Mouse (Mus musculus) bone marrow macrophage, adult 2 months (primary cell): Measurements from ENCODE around the gene Clip2. TPM values are rescaled to one million over a fixed set of nuclear protein-coding genes. Genes with fewer than 3 reads are reported as not detected.
"Not testable (repeated sequence)": the region's sequence is repeated elsewhere in the genome, so short reads cannot be mapped to it uniquely, and the experiment has no call there.

Source experiments
- H3K27ac ChIP-seq: 2 replicates; pipeline ENCODE4 v1.5.1; 2012; ENCODE audit warnings: low read depth, low read length; ENCODE audit not compliant: insufficient read depth
- H3K4me1 ChIP-seq: 2 replicates; pipeline ENCODE4 v1.6.1; 2012; ENCODE audit warnings: low read length; ENCODE audit not compliant: control insufficient read depth, insufficient read depth
- H3K4me3 ChIP-seq: 2 replicates; pipeline ENCODE4 v1.5.1; 2012; ENCODE audit warnings: mild to moderate bottlenecking, low read length, moderate library complexity; ENCODE audit not compliant: insufficient read depth
- CTCF ChIP-seq: IDR thresholded peaks from 2 replicates; pipeline ENCODE4 v1.5.1; 2012; ENCODE audit warnings: low read depth, mild to moderate bottlenecking, low read length, moderate library complexity
- POLR2A ChIP-seq: IDR thresholded peaks from 2 replicates; pipeline ENCODE4 v1.6.1; 2012; ENCODE audit warnings: mild to moderate bottlenecking, low read depth, low read length, borderline replicate concordance
- polyA plus RNA-seq: library from polyadenylated mRNA; stranded (reverse); fragments of >200 nt; gene quantifications from 2 replicates; pipeline ENCODE4 v1.2.4, GENCODE M21; 2012; ENCODE audit not compliant: missing spikeins, insufficient read depth, insufficient read length

Clip2 gene
- polyA plus RNA-seq, 1 experiment, result 14.3 TPM

- TF ChIP-seq POLR2A, result no peak
- no peak for TF ChIP-seq CTCF
- H3K27ac ChIP-seq, result no peak within 1 kb of the TSS
- H3K4me3 ChIP-seq, result peak within 1 kb of the TSS; percentile 78
Measured at GRCm38 (mm10) chr5:134456503-134456962, 95.7 kb downstream of the Clip2 start, which contains the start of gene Gtf2ird1. Gene Gtf2ird1 (minus strand): TSS chr5:134456716.

GRCm38 (mm10) chr5:134455914-134456423, 96.3 kb downstream of the Clip2 start:
- H3K4me1 ChIP-seq, result peaks cover 5% of the 10 kb centered on the region
- no peak for TF ChIP-seq POLR2A
- no peak for TF ChIP-seq CTCF
- peak overlapping the region; percentile 78 for H3K4me3 ChIP-seq
- no peak overlapping the region for H3K27ac ChIP-seq

More at GRCm38 (mm10) chr5:134456503-134456962, 95.7 kb downstream of the Clip2 start, which contains the start of gene Gtf2ird1:
- H3K4me1 ChIP-seq, result peaks cover 5% of the 10 kb centered on the region

- H3K4me1 ChIP-seq, result peaks cover 5% of the 10 kb centered on the region
- peak overlapping the region; percentile 78 for H3K4me3 ChIP-seq
- no peak for TF ChIP-seq CTCF
- no peak for TF ChIP-seq POLR2A
- no peak overlapping the region for H3K27ac ChIP-seq
Measured at GRCm38 (mm10) chr5:134455186-134455895, 96.9 kb downstream of the Clip2 start.

- Histone ChIP-seq H3K4me1 (peaks cover 5% of the 10 kb centered on the region), H3K4me3 (no peak overlapping the region), H3K27ac (no peak overlapping the region)
- no peak for TF ChIP-seq POLR2A
- no peak for TF ChIP-seq CTCF
Measured at GRCm38 (mm10) chr5:134454421-134454820, 97.8 kb downstream of the Clip2 start.

GRCm38 (mm10) chr5:134453577-134453976, 98.7 kb downstream of the Clip2 start:
- Histone ChIP-seq H3K4me1 (peaks cover 2% of the 10 kb centered on the region), H3K27ac (no peak overlapping the region), H3K4me3 (no peak overlapping the region)
- TF ChIP-seq POLR2A (no peak), CTCF (no peak)

GRCm38 (mm10) chr5:134446755-134447154, 105.5 kb downstream of the Clip2 start:
- not testable (repeated sequence) for H3K27ac ChIP-seq, H3K4me1 ChIP-seq, H3K4me3 ChIP-seq

GRCm38 (mm10) chr5:134445895-134446294, 106.3 kb downstream of the Clip2 start:
- TF ChIP-seq POLR2A, result no peak
- no peak for TF ChIP-seq CTCF
- Histone ChIP-seq H3K27ac (no peak overlapping the region), H3K4me3 (no peak overlapping the region), H3K4me1 (no peaks in the 10 kb centered on the region)

- no peak overlapping the region for H3K4me3 ChIP-seq
- H3K27ac ChIP-seq, result no peak overlapping the region
- TF ChIP-seq POLR2A (no peak), CTCF (no peak)
- H3K4me1 ChIP-seq, result no peaks in the 10 kb centered on the region
Measured at GRCm38 (mm10) chr5:134445208-134445831, 106.9 kb downstream of the Clip2 start.

- Histone ChIP-seq H3K27ac (no peak overlapping the region), H3K4me1 (peaks cover 4% of the 10 kb centered on the region; the same call in 1 of the 2 replicates), H3K4me3 (no peak overlapping the region)
- TF ChIP-seq CTCF (no peak), POLR2A (no peak)
Measured at GRCm38 (mm10) chr5:134444473-134444872, 107.8 kb downstream of the Clip2 start.

- no peak overlapping the region for H3K4me3 ChIP-seq
- H3K4me1 ChIP-seq, result peaks cover 12% of the 10 kb centered on the region
- H3K27ac ChIP-seq, result no peak overlapping the region
- TF ChIP-seq CTCF, result no peak
- no peak for TF ChIP-seq POLR2A
Measured at GRCm38 (mm10) chr5:134442066-134442465, 110.2 kb downstream of the Clip2 start.
